Mouse (Mus musculus) adrenal gland, postnatal 10 days (tissue): ENCODE measurements at regions not wholly inside any gene's neighbourhood (a gene's known extent, or its start where the extent isn't known, plus 50 kb on each side); places are given as distances from the start of the nearest gene placed in this dataset.

ENCODE experiments used
- DNase-seq: peaks from one replicate; pipeline ENCODE4 v3.0.0; 2021; ENCODE audit warnings: mixed read lengths

- DNase-seq: no peak
These were observed 146.3 kb upstream of the Gm10181 start for GRCm38 (mm10) chr9:24942943-24943342.

DNA sequence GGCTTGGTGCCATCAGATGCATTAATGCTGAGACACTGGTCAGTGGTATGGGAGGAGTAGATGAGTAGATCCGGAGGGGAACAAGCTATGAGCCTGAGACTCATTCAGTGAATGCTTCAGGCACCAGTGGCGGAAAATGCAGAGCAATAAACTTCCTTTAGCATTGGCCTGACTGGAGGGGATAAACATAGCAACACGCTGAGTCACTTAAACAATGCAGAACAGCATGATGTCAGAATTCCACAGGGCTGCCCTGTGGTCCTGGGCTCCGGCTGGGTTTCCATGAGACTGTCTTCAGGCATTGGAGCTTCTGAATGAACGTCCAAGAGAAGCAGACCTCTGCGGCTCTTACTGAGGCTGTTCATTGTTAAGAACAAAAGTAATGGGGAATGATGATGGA lies 145.4 kb upstream of the Gm10181 start:
- no peak for DNase-seq

DNA sequence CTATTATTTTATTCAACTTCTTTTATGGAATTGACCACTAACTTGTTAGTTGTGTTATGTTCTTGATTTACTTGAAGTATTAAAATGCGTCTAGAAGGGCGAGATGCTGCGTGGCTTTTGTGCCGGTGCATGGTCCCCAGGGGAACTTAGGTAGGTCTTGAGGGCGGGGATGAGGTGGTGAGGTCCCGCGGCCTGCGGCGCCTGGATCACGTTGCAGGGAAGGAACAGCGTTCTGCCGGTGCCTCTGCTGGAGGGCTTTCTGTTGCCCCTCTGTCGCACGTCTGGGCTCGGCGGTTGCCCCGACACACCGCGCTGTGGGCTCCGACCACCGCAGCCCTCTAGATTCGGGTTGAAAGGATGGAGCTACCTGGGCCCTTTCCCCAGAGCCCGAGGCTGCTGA lies 136.7 kb upstream of the Gm10181 start:
- no peak for DNase-seq

DNA sequence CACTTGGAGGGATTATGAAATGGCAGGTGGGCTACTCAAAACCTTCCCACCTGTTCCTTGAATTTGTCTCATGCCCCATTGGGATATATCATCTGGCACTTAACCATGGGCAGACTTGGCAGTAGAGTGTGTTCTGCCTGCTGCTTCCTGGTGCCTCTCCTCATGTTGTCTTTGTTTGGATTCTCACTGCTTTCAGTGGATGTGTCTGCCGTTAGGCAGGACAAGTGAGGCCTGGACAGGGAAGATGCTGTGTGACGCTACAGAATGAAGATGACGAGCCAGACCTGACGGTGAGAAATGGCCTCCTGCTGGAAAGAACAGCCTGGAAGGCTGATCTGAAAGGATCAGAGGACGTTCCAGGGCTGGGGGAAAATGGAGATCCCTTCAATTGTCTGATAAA lies 133.6 kb upstream of the Gm10181 start:
- DNase-seq: no peak

GRCm38 (mm10) chr9:24956566-24956965 lies 132.7 kb upstream of the Gm10181 start:
- DNase-seq: no peak

DNA sequence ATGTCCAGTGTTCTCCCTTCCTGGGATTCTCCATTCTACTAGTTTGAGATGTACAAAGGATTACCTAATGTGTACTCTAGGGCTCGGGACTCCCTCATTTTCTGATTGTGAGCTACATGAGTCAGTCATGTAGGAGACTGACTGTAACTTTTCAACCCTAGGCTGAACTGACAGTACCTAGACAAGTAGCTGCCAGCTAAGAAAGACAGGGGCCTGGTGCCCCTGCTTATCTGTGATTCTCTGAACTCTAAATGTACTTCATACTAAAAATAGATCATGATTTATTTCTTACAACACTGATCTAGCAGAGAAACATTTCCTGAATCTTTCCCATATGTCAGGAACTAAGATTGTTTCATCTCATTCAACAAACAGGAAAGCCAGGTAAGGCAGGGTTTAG lies 125.9 kb upstream of the Gm10181 start:
- DNase-seq: no peak

DNA sequence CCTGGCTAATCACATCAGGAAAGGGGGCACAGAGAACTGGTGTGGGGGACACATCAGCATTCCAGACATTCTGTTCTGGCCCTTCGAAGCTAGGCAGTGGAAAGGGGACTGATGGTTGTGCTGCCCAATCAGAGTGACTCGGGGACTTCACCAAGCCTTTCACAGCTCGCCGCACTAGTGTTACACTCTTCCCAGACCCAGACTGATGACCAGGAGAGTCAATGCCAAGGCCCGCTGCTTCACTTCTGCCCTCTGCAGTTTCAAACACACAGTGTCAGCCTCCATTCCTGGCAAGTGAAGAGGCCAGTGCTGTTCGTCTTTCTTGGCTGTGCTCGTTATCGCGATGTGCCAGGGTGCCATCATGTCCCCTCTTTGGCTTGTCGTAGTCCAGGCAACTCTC lies 121.7 kb upstream of the Gm10181 start:
- DNase-seq: no peak

DNA sequence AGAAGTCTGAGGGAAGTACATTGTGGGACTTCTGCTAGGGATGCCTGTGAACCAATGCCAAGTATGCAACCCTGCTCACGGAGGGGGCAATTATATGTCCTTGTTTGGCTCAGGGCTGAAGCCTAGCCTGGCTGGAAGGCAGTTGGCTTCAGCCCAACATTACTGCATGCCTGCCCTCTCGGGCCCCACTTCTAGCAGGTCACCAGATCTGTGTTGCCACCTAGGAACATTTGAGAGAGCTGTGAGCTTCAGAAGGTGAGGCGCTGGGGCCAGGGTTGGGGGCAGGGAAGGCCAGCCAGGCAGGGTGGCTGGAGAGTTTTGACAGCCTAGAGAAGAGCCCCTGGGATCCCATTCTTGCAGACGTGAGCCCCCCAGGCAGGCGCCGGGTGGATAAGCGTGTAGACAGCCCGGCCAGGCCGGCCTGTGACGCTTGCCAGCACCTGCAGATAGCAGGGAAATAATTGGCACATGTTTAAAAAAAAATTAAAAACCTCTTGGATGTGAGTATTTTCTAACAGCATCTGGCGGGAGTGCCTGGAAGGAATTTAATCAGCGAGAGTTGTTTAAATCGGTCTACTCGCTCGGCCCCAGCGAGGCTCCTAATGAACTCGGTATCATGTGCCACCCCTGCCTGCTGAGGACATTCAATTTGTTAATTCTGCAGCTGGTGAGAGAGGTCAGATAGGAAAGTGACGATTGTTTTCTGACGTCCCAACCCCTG lies 115.0 kb upstream of the Gm10181 start:
- DNase-seq: peak; percentile 59

GRCm38 (mm10) chr9:24982796-24983195 lies 106.4 kb upstream of the Gm10181 start:
- DNase-seq: no peak

- DNase-seq: no peak
These were observed 94.7 kb upstream of the Gm10181 start for GRCm38 (mm10) chr9:24994491-24994890.

DNA sequence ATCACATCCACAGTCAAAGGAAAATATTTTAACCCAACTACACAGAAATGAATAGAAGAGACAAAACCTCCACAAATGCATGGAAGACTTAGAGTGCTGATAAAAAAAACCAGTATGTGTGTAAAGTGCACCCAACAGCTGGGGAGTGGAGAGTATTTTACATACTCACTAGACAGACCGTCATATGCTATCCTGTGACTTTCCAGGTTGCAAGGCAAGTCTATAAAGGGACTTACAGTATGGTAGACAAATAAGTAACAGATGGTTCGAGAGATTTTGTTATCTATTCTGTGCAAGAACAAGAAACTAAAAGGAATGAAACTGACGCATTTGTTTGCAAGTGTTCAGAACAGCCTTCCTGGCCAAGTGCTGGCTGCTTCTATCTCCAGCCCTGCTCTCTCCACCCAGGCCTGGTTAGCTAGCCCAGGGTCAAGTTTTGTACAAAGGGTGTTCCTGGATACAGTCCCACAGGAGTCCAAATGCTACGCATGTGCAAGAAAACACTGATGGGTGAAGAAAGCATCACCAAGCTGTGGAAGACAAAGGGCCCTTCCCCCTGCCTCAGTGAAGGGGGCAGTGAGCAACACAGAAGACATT lies 68.0 kb upstream of the Gm10181 start:
- DNase-seq: no peak

- DNase-seq: no peak
These were observed 66.8 kb upstream of the Gm10181 start for GRCm38 (mm10) chr9:25022439-25022838.

DNA sequence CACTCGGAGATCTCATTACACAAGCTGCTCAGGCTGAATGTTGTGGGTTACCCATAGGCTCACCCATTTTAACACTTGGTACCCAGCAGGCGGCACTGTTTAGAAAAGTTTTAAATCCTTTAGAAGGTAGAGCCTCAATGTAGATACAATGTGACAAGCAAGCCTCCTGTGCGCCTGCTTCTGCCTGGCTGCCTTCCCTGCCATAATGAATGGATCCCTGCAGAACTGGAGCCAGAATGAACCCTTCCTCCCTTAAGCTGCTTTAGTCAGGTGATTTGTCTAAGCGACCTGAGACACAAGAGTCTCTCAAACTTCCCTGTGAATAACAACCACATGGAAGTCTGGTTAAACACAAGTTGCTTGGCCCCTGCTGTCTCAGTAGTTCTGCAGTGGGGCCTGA lies 64.7 kb upstream of the Gm10181 start:
- DNase-seq: no peak

GRCm38 (mm10) chr9:25027581-25027980 lies 61.6 kb upstream of the Gm10181 start:
- DNase-seq: peak; percentile 74

GRCm38 (mm10) chr9:25028305-25028704 lies 60.9 kb upstream of the Gm10181 start:
- no peak for DNase-seq

DNA sequence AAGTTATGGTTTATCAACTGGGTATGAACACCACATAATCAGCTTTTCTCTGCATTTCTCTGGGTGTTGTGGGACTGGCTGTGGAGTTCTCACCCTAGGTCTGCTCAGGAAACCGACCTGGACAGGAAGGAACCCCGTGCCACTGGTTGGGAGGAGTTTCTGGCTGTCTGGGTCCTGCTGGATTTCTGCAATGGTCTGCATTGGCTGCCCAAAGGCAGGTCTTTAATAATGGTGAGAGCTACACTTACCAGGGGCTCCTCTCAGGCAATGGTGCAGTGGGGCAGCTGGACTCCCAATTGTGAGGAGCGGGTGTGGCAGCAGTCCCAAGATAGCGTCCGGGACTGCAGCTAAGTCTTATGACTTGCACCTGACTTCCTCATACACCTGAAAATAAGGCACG lies 57.8 kb upstream of the Gm10181 start:
- DNase-seq: no peak
